Mouse (Mus musculus) bone marrow macrophage, adult 2 months (primary cell): Measurements from ENCODE around the gene Frmd4a.

Source experiments
- CTCF ChIP-seq: IDR thresholded peaks from 2 replicates; pipeline ENCODE4 v1.5.1; 2012; ENCODE audit warnings: low read depth, mild to moderate bottlenecking, low read length, moderate library complexity
- POLR2A ChIP-seq: IDR thresholded peaks from 2 replicates; pipeline ENCODE4 v1.6.1; 2012; ENCODE audit warnings: mild to moderate bottlenecking, low read depth, low read length, borderline replicate concordance

GRCm38 (mm10) chr2:4575975-4576374, 558.5 kb downstream of the Frmd4a start:
- TF ChIP-seq CTCF (no peak), POLR2A (no peak)
